Mouse (Mus musculus) erythroblast, embryonic 14.5 days (primary cell): ENCODE data around the gene Arid3b.

ENCODE experiments used
- GATA1 ChIP-seq: IDR thresholded peaks from 2 replicates; pipeline ENCODE4 v1.6.1; 2012; ENCODE audit warnings: low read length, inconsistent platforms, mixed read lengths
- TAL1 ChIP-seq: IDR thresholded peaks from 3 replicates; pipeline ENCODE4 v1.6.1; 2012; ENCODE audit warnings: low read length, inconsistent platforms, mixed read lengths

DNA sequence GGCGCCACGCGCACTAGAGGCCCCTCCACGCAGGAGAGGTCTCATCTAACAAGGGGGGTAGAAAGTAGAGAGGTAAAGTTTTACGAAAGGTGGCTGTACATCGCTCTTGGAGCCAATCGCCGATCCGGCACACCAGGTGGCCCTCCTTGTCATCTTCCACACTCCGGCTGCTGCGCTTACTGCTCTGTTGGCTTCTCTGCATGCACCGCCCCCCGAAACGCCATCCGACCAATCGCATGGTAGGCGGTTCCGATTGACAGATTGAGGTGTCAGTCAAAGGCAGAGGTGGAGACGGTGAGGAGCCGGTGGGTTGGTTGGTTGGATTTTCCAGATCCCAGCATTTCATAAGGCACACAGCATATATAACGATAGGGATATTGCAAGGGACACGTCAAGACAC, 78.1 kb downstream of the Arid3b start:
- TF ChIP-seq GATA1 = no peak
- no peak for TF ChIP-seq TAL1
